Mouse (Mus musculus): ENCODE measurements at regions not wholly inside any gene's neighbourhood (a gene's known extent, or its start where the extent isn't known, plus 50 kb on each side); places are given as distances from the start of the nearest gene placed in this dataset.
"Not testable (repeated sequence)": the region's sequence is repeated elsewhere in the genome, so short reads cannot be mapped to it uniquely, and the experiment has no call there.

DNA sequence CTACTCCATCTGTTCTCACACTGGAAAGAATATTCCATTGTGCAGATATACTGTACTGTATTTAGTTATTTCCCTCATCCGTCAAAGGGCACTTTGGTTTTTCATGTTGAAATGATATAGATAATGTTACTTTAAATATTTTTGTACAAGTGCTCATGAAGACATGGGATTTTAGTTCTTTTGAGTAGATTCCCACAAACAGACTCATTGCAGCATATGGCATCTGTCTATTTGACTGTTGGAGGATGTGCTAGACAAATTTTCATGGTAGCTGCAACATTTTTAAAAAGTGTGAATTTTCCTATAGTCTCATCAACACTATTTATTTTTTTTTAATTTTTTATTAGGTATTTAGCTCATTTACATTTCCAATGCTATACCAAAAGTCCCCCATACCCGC lies 502.5 kb downstream of the Hdgfl1 start:
- DNase-seq (ENCODE audit: low spot score): no peak

- no peak for DNase-seq (ENCODE audit: low spot score)
Measured at GRCm38 (mm10) chr13:26235941-26236340, 534.0 kb downstream of the Hdgfl1 start.

DNA sequence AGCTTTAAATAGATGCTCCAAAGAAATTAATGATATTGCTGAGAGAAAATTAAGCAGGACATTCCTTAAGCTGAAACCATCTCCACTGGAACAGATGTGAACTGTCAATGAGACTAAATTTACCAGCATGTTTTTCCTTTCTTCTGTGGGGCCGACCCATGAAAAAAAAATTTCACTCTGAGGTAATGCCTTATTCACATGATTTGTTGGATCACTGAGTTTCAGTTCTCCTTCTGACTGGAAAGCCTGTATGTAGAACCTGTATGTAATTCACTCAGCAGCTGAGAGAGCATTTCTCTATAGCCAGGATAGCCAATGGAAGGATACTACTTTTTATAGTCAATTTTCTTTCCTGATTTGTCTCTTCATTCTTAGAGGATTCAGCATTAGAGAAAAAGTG lies 535.3 kb downstream of the Hdgfl1 start:
- no peak for DNase-seq (ENCODE audit: low spot score)

DNA sequence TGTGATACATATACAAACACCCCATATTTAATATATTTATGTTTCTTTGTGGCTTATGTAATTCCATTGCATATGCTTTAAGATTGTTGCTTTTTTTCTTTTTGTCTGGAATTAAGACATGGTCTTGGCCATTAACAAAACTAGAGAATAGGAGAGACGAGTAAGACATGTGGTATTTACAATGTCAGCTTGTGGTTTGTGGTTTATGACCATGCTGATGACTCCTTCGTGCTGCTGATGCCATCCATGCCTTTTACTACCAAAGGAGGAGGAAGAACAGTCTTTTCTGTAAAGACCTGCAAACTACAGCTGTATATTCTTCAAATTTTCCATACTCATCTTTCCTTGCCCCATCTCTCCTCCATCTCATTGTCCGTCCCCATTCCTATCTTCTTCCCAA lies 552.7 kb downstream of the Hdgfl1 start:
- DNase-seq (ENCODE audit: low spot score): no peak

DNA sequence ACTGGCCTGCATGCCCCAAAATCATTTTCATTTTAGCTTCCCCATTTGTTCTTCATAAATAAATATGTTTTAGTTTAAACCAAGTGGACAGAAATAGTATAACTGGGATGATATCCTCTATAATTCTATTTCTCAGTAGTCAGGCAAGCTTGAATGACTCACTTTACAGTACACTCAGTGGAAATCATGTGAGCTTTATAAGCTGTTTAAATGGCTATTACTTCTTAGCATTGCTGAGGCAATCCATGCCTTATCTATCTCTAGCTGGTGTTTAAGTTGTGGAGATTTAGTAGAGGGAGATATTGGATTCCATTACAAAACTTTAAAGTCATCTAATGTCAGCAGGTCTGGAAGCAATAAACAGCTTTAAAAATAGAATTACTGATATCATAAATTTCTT lies 553.4 kb downstream of the Hdgfl1 start:
- no peak for DNase-seq (ENCODE audit: low spot score)

- no peak for DNase-seq (ENCODE audit: low spot score)
Measured at GRCm38 (mm10) chr13:26205532-26206105, 564.3 kb downstream of the Hdgfl1 start.

DNA sequence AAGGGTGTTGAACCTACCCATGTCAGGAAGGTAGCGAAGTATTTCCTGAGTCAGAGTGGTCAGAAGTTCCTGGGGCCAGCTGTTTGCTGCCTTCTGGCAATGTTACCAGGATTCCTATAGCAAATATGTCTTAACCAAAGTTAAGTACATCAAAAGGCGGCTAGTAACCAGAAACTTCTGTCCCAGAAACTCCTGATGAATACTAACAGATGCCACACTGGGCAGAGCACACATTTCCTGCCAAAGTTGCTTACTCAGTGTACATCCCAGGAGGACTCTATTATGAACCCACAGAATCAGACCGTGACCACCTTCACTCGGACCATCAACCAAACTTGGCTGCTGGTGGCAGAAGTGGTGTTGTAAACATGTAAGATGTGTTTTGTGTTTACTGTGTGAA lies 575.3 kb downstream of the Hdgfl1 start:
- no peak for DNase-seq (ENCODE audit: low spot score)

GRCm38 (mm10) chr13:26183879-26184278 lies 586.1 kb downstream of the Hdgfl1 start:
- no peak for DNase-seq (ENCODE audit: low spot score)

GRCm38 (mm10) chr13:26171891-26172482 lies 598.0 kb downstream of the Hdgfl1 start:
- no peak for DNase-seq (ENCODE audit: low spot score)

DNA sequence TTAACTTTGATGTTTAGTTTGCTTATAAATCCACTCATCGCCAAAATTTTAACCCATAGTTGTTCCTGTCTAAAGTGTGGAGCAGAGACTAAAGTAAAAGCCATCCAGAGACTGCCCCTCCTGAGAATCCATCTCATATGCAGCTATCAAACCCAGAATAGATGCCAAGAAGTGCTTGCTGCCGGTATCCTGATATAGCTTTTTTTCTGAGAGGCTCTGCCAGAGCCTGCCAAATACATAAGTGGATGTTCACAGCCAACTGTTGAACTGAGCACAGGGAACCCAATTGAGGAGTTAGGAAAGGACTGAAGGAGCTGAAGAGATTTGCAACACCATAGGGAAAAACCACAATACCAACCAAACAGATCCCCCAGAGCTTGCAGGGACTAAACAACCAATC lies 600.3 kb downstream of the Hdgfl1 start:
- no peak for DNase-seq (ENCODE audit: low spot score)

DNA sequence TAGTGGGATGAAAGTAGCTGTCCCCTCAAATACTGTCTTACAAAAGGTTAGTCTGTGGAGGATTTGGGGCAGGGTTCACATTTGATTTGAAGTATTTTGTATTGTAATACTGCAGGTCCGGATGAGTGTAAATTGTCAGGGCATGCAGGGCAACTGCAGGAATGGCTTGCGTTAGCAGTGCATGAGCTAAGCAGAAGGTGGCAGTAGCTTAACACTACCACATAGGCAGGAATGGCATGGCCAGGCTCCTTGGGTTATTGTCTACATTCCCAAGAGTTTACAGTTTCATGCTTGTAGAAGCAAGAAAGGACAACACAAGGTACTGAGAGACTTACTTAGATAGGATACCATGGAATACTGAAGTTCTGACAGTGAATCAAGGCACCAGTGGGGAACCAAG lies 611.3 kb downstream of the Hdgfl1 start:
- no peak for DNase-seq (ENCODE audit: low spot score)

- DNase-seq (ENCODE audit: low spot score): no peak
Measured at GRCm38 (mm10) chr13:26154701-26155471, 615.1 kb downstream of the Hdgfl1 start.

DNA sequence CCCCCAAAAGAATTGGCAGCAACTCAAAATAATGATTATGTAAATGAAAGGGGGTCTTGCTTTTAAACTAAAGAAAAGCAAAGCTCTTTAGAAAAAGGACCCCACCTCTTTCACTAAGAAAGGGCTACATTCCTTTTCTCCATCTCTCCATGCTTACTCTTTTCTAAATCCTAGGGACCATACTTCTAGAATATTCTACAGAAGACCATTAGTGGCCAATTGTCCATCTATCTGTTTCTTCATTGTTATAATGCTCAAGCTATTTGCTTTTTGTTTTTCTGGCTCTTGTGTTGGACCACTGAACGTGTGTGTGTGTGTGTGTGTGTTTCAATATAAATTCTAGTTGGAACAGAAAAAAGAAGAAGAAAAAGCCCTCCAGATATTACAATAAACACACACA lies 615.7 kb downstream of the Hdgfl1 start:
- no peak for DNase-seq (ENCODE audit: low spot score)

DNA sequence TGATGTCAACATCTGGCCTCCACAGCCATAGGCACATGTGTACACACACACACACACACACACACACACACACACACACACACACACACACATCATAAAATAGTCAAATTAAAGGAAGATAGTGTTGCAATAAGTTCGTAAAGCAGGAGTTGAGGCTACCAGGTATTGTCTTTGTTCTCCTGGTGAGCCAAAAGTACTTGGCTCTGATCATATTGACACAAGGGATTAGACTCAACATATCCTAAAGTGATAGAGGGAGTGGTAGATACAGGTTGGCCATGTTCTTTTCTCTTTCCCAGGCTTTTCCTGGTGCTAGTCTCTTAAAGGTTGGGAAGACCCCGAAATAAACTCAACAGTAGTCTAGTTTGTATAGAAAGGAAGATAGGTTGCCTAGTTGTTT lies 616.9 kb downstream of the Hdgfl1 start:
- no peak for DNase-seq (ENCODE audit: low spot score)

DNA sequence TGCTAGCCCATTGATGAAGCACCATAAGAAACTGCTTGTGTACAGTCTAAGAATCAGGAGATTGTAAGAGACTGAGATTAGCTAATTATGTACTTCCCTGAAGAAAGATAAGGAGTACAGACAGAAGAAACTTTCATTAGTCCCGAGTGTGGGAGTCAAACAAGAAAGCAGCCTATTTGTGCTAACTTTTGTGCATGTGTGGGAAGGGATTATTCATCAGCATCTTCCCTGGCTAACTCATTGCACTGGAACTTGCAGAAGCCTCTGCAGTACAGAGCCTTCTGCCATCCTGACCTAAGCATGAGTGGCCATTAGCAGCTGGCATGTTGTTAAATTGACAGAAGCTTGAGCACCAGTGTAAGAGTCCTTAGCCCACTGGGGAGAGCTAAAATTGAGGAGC lies 619.5 kb downstream of the Hdgfl1 start:
- no peak for DNase-seq (ENCODE audit: low spot score)

GRCm38 (mm10) chr13:26142811-26143210 lies 627.2 kb downstream of the Hdgfl1 start:
- no peak for DNase-seq (ENCODE audit: low spot score)

- DNase-seq (ENCODE audit: low spot score): no peak
Measured at GRCm38 (mm10) chr13:26119363-26119762, 650.6 kb downstream of the Hdgfl1 start.

GRCm38 (mm10) chr13:26114136-26114535 lies 655.8 kb downstream of the Hdgfl1 start:
- DNase-seq (ENCODE audit: low spot score): no peak

- DNase-seq (ENCODE audit: low spot score): not testable (repeated sequence)
Measured at GRCm38 (mm10) chr13:26113723-26114122, 656.2 kb downstream of the Hdgfl1 start.

- DNase-seq (ENCODE audit: low spot score): no peak
Measured at GRCm38 (mm10) chr13:26112579-26112978, 657.4 kb downstream of the Hdgfl1 start.

DNA sequence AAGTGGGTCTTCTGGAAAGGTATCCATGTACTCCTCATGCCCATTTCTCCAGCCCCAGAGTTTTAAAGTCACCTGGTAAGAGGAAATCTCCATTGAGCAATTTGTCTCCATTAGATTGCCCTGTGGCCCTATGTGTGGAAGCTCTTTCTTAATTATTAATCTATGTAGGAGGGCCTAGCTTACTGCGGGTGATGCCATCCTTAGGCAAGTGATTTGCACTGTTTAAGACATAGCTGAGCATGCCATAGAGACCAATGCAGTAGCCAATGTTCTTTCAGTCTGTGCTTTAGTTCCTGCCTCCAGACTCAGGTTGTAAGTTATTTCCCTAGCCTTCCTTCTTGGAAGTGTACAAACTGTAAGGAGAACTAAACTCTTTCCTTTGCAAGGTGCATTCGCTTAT lies 661.0 kb downstream of the Hdgfl1 start:
- no peak for DNase-seq (ENCODE audit: low spot score)

DNA sequence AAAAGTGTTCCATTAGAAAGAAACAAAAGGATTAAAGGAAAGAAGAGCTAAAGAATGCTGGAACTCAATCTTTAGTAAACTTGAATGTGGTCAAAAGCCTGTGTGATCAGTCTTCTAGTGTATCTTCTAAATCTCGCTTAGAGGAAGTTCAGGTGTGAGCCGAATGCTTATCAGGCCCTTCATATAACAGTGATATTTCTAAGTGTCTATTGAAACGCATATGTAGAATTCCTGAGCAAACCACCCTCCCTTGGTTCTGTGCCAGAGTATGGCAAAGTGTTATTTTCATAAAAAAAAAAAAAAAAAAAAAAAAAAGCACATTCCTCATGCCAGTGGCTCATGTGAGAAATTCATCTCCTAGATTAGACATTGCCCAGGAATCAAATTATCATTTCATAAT lies 681.2 kb downstream of the Hdgfl1 start:
- DNase-seq (ENCODE audit: low spot score): no peak

DNA sequence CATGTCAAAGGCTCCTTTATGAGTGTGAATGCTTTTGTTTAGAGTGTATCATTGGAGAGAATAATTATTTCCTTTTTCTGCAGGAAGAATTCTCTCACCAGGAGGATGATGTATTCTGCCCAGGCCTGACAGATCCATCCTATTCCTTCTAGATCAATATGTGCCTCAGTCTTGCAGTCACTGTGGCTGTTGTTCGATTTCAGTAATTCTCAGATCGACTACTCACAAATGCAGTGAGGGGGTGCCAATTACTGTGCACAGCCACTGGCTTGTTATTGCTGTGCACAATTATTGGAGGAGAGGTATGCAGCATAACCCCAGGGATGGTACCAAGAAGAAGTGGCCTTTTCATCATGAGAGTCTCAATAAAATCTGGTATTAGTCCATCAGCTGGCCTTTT lies 689.2 kb downstream of the Hdgfl1 start:
- DNase-seq (ENCODE audit: low spot score): no peak
